11 mouse cellular contexts compared by ENCODE assay signal in the genomic region with DNA sequence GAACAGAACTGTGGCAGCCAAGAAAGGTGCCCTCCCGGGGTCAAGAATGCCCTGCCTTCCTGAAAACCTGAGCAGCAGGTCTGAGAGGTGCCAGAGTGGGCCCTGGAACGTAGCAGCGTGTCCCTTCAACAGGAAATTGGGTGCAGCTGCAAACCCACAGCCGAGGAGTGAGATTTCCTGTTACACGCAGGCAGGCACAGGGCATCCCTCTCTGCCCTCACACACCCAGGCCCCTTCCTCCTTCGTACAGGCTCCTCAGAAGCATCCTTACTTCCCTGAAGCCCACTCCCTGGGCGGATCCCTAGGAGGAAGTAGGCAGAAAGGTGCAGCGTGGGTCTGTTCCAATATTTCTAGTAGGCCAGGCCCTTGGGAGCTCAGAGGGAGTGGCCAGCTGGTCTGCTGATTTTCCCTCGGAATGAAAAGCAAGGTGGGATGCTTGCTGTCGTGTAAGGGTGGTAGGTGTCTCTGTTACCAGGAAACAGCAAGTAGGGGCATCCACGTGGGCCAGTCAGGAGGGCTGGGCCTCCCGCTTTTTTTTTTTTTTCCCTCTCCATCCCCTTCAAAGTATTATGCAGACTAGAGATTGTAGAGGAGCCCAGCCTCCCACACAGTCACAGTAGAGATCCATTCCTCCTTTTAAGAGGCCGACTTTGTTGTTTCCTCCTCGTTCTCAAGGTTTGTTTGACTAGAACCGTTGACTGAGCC.
A peak's percentile ranks its signal among the peaks of the same experiment; 100 is the strongest.
DNase-seq lines count a peak whose midpoint lies in the region; ATAC-seq and TF ChIP-seq lines count a peak whose summit lies in the region.
"Had no signal": no experiment of that assay in that cellular context is flagged by ENCODE, and none has a peak within 500 bp of the region (broad histone marks: within the 10 kb centered on the region; RNA-seq: fewer than 3 reads in every experiment).

No protein-coding gene starts in this region.

- ATAC-seq in heart, embryonic 16.5 days (replicated peaks; ENCODE audit: extremely low read depth, insufficient read depth, low FRiP score), result no peak
- 0 out of 2 replicates have a peak, but pooled peaks have one; percentile 17 for ATAC-seq in limb, embryonic 15.5 days (ENCODE audit: insufficient number of reproducible peaks, low FRiP score, low TSS enrichment, low read depth)
- no peak; the same call in 1 of the 2 replicates for ATAC-seq in megakaryocyte-erythroid progenitor cell, adult 5-6 weeks (replicated peaks; ENCODE audit: low FRiP score, low TSS enrichment, poor library complexity, severe bottlenecking)

- TF ChIP-seq POLR2A in bone marrow, adult 2 months (IDR thresholded peaks at IDR 0.05; ENCODE audit: borderline replicate concordance, control insufficient read depth, low read depth, low read length), result 0 out of 2 replicates have a peak, but pooled peaks have one; percentile 4

- H3K4me3 ChIP-seq in heart, embryonic 16.5 days (ENCODE audit: low read length), result no peak overlapping the region
- H3K4me3 ChIP-seq in bone marrow, adult 2 months (replicated peaks; ENCODE audit: control insufficient read depth, low read depth, low read length), result no peak overlapping the region
- no peak overlapping the region for H3K4me3 ChIP-seq in limb, embryonic 15.5 days
- H3K4me3 ChIP-seq: hindbrain, embryonic 13.5 days; neural tube, embryonic 13.5 days had no signal

- DNase-seq in heart, postnatal 4 days, result no peak
- peak; percentile 20 for DNase-seq in splenic B cell, adult 2 months (ENCODE audit: low read depth, low spot score)
- no peak for DNase-seq in adrenal gland, adult 8-10 months
- no peak for DNase-seq in urinary bladder, adult 2 months (ENCODE audit: low spot score)
- DNase-seq: adrenal gland, postnatal 36 days had no signal

- H3K4me2 ChIP-seq in heart, embryonic 16.5 days (ENCODE audit: low read depth, low read length), result no peak overlapping the region
- H3K4me2 ChIP-seq in limb, embryonic 15.5 days, result no peak overlapping the region
- H3K4me2 ChIP-seq: hindbrain, embryonic 13.5 days; neural tube, embryonic 13.5 days had no signal

- H3K9me3 ChIP-seq in heart, embryonic 16.5 days (replicated peaks; ENCODE audit: control insufficient read depth, low read length), result no peaks in the 10 kb centered on the region
- H3K9me3 ChIP-seq in limb, embryonic 15.5 days, result no peaks in the 10 kb centered on the region
- H3K9me3 ChIP-seq: hindbrain, embryonic 13.5 days; neural tube, embryonic 13.5 days had no signal

- H3K36me3 ChIP-seq in heart, embryonic 16.5 days (ENCODE audit: control insufficient read depth, insufficient read depth), result no peaks in the 10 kb centered on the region
- H3K36me3 ChIP-seq in limb, embryonic 15.5 days, result no peaks in the 10 kb centered on the region; the same call in 1 of the 2 replicates
- H3K36me3 ChIP-seq in splenic B cell, adult 2 months (ENCODE audit: control insufficient read depth, insufficient read depth, low read length, poor library complexity, severe bottlenecking), result peaks cover 2% of the 10 kb centered on the region
- H3K36me3 ChIP-seq: hindbrain, embryonic 13.5 days; neural tube, embryonic 13.5 days had no signal

- TF ChIP-seq CTCF in bone marrow, adult 2 months (IDR thresholded peaks at IDR 0.05; ENCODE audit: control insufficient read depth, insufficient read depth, low read length), result no peak

- H3K9ac ChIP-seq in heart, embryonic 16.5 days (ENCODE audit: low read length), result no peak overlapping the region
- H3K9ac ChIP-seq in limb, embryonic 15.5 days, result no peak overlapping the region
- H3K9ac ChIP-seq: hindbrain, embryonic 13.5 days; neural tube, embryonic 13.5 days had no signal

- 56% methylated on average over 15 of the region's 15 CpGs for WGBS in heart, embryonic 16.5 days
- 21% methylated on average over 15 of the region's 15 CpGs for WGBS in bone marrow, adult 2 months
- 36% methylated on average over 15 of the region's 15 CpGs for WGBS in limb, embryonic 15.5 days

- H3K27ac ChIP-seq in heart, embryonic 16.5 days (ENCODE audit: low read length), result 0 out of 2 replicates have a peak overlapping the region, but pooled peaks have one; percentile 15
- peak overlapping the region; percentile 56 for H3K27ac ChIP-seq in bone marrow, adult 2 months (ENCODE audit: control insufficient read depth, insufficient read depth, low read depth, low read length, poor library complexity)
- peak overlapping the region; percentile 78 for H3K27ac ChIP-seq in limb, embryonic 15.5 days
- H3K27ac ChIP-seq: hindbrain, embryonic 13.5 days; neural tube, embryonic 13.5 days had no signal

- H3K27me3 ChIP-seq in heart, embryonic 16.5 days (ENCODE audit: control insufficient read depth, insufficient read depth, low read length), result no peaks in the 10 kb centered on the region
- H3K27me3 ChIP-seq in limb, embryonic 15.5 days, result no peaks in the 10 kb centered on the region
- no peaks in the 10 kb centered on the region for H3K27me3 ChIP-seq in splenic B cell, adult 2 months (ENCODE audit: control insufficient read depth, insufficient read depth, low read length, poor library complexity, severe bottlenecking)
- H3K27me3 ChIP-seq: hindbrain, embryonic 13.5 days; neural tube, embryonic 13.5 days had no signal

- peaks cover 6% of the 10 kb centered on the region for H3K4me1 ChIP-seq in heart, embryonic 16.5 days (ENCODE audit: control insufficient read depth, insufficient read depth, low read length)
- peaks cover 5% of the 10 kb centered on the region for H3K4me1 ChIP-seq in bone marrow, adult 2 months (ENCODE audit: control insufficient read depth, insufficient read depth, low read length)
- H3K4me1 ChIP-seq in limb, embryonic 15.5 days, result peaks cover 30% of the 10 kb centered on the region
- H3K4me1 ChIP-seq: neural tube, embryonic 13.5 days had no signal

Comparison
In these comparisons a context has a peak if more than half of its experiments do, and no peak if none do; other contexts are left out.
1. H3K27ac ChIP-seq: peak in every context shown above with its lines; median percentile 78 in limb, embryonic 15.5 days; 56 in bone marrow, adult 2 months; 15 in heart, embryonic 16.5 days.